ENCODE assay signal across 10 mouse cellular contexts in the genomic region with DNA sequence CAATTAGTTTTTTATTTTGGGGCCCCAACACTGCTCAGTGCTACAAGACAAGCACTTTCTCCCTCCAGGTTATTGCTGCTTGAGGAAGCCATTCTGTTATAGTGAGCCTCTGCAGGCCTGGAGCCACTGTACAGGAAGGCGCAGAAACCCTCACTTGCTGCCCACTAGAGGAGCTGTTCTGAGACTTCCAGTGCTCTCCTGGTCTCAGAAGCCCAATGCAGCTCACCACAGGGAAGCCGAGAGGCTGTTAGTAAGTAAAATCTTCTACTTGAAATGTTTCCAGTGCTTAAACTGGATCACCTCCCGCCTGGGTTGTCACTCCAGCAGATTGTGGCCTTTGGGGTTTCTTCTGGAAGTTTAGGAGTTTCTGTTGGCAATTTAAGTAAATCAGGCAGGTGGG.
A peak's percentile ranks its signal among the peaks of the same experiment; 100 is the strongest.
DNase-seq lines count a peak whose midpoint lies in the region; ATAC-seq and TF ChIP-seq lines count a peak whose summit lies in the region.
"Had no signal": no experiment of that assay in that cellular context is flagged by ENCODE, and none has a peak within 500 bp of the region (broad histone marks: within the 10 kb centered on the region; RNA-seq: fewer than 3 reads in every experiment).

No protein-coding gene starts in this region.

- 58% methylated on average over 3 of the region's 3 CpGs for WGBS in lung, adult 2 months
- WGBS in embryonic facial prominence, embryonic 14.5 days, result 46% methylated on average over 3 of the region's 3 CpGs

- no peak overlapping the region for H3K27ac ChIP-seq in embryonic facial prominence, embryonic 14.5 days (replicated peaks; ENCODE audit: low read depth, low read length)
- H3K27ac ChIP-seq: heart, embryonic 15.5 days; neural tube, embryonic 13.5 days had no signal

- H3K4me3 ChIP-seq in lung, adult 2 months (replicated peaks; ENCODE audit: extremely low read depth, low read depth, low read length), result no peak overlapping the region
- H3K4me3 ChIP-seq in embryonic facial prominence, embryonic 14.5 days (ENCODE audit: low read depth, low read length), result no peak overlapping the region
- H3K4me3 ChIP-seq: heart, embryonic 15.5 days; neural tube, embryonic 13.5 days had no signal

- no peak for DNase-seq in frontal cortex, postnatal 36 days (ENCODE audit: low spot score in 2 of 2)
- DNase-seq in lung, adult 2 months, result no peak
- no peak for DNase-seq in lung, adult 18-20 months
- DNase-seq in embryonic facial prominence, embryonic 14.5 days (ENCODE audit: low spot score), result peak; percentile 50
- DNase-seq in urinary bladder, adult 18-20 months (ENCODE audit: low spot score in 2 of 2), result no peak

- H3K9me3 ChIP-seq in embryonic facial prominence, embryonic 14.5 days (ENCODE audit: control insufficient read depth, low read length), result no peaks in the 10 kb centered on the region
- H3K9me3 ChIP-seq: heart, embryonic 15.5 days; neural tube, embryonic 13.5 days had no signal

- no peaks in the 10 kb centered on the region for H3K36me3 ChIP-seq in embryonic facial prominence, embryonic 14.5 days (ENCODE audit: control insufficient read depth, insufficient read depth, low read length)
- H3K36me3 ChIP-seq: heart, embryonic 15.5 days; neural tube, embryonic 13.5 days had no signal

- no peaks in the 10 kb centered on the region for H3K27me3 ChIP-seq in embryonic facial prominence, embryonic 14.5 days (replicated peaks; ENCODE audit: control insufficient read depth, insufficient read depth, low read length)
- H3K27me3 ChIP-seq: heart, embryonic 15.5 days; neural tube, embryonic 13.5 days had no signal

- 0 out of 2 replicates have a peak, but pooled peaks cover 2% of the 10 kb centered on the region for H3K4me1 ChIP-seq in lung, adult 2 months (ENCODE audit: control insufficient read depth, insufficient read depth, low read length)
- H3K4me1 ChIP-seq in embryonic facial prominence, embryonic 14.5 days (ENCODE audit: control insufficient read depth, insufficient read depth, low read length), result peaks cover 3% of the 10 kb centered on the region; the same call in 1 of the 2 replicates

- TF ChIP-seq CTCF in lung, adult 2 months (IDR thresholded peaks at IDR 0.05; ENCODE audit: insufficient read depth, low read length), result peak; percentile 39

- peak; percentile 64 for ATAC-seq in frontal cortex, adult (ENCODE audit: low TSS enrichment)
- no peak for ATAC-seq in embryonic facial prominence, embryonic 14.5 days (ENCODE audit: low read depth)
- ATAC-seq in megakaryocyte-erythroid progenitor cell, adult 5-6 weeks (replicated peaks; ENCODE audit: low FRiP score, low TSS enrichment, poor library complexity, severe bottlenecking), result peak; percentile 80
- ATAC-seq in erythroblast, adult 5-6 weeks (replicated peaks; ENCODE audit: low FRiP score, poor library complexity, severe bottlenecking), result no peak

- TF ChIP-seq POLR2A in lung, adult 2 months (IDR thresholded peaks at IDR 0.05; ENCODE audit: borderline replicate concordance, extremely low read depth, low read depth, low read length), result no peak

- H3K9ac ChIP-seq in embryonic facial prominence, embryonic 14.5 days (ENCODE audit: low read depth, low read length), result no peak overlapping the region
- H3K9ac ChIP-seq: heart, embryonic 15.5 days; neural tube, embryonic 13.5 days had no signal

- no peak overlapping the region for H3K4me2 ChIP-seq in embryonic facial prominence, embryonic 14.5 days (ENCODE audit: low read depth, low read length)
- H3K4me2 ChIP-seq: heart, embryonic 15.5 days; neural tube, embryonic 13.5 days had no signal

Comparison
In these comparisons a context has a peak if more than half of its experiments do, and no peak if none do; other contexts are left out.
1. ATAC-seq: peak in frontal cortex, adult (single experiment) and megakaryocyte-erythroid progenitor cell, adult 5-6 weeks (single experiment); none in embryonic facial prominence, embryonic 14.5 days (single experiment) and erythroblast, adult 5-6 weeks (single experiment).